Mouse (Mus musculus) cerebellum, adult 2 months (tissue): Measurements from ENCODE around the gene Tyms.

Experiments
- CTCF ChIP-seq: fragments of 200-500 bp; IDR thresholded peaks from 2 replicates; pipeline ENCODE4 v1.5.1; 2011; ENCODE audit warnings: low read depth, mild to moderate bottlenecking, control low read depth, low read length, moderate library complexity, borderline replicate concordance; ENCODE audit not compliant: insufficient read depth
- POLR2A ChIP-seq: fragments of 200-500 bp; IDR thresholded peaks from 2 replicates; pipeline ENCODE4 v1.6.1; 2011; ENCODE audit warnings: low read length, control low read depth, borderline replicate concordance; ENCODE audit not compliant: insufficient read depth

DNA sequence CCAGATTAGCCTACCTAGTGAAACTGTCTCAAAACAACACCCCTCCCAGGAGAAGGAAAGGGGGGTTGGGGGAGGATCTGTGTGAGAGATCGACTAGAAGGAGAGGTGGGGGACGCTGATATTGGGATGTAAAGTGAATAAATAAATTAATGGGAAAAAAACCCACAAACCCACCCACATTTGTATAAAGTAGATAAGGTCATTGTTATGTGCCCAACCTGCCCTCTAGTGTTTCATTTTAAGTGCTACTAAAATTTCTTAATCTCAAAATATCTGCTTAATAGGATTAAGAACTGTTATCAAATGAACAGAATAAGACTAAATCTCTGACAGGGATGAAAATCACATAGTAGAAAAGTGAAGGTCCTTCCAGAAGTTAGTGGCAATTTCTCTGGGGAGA, 21.0 kb upstream of the Tyms start:
- no peak for TF ChIP-seq CTCF
- TF ChIP-seq POLR2A = no peak
